Mouse (Mus musculus) heart, postnatal 0 days (tissue): ENCODE results near the gene Ush2a. TPM values are rescaled to one million over a fixed set of nuclear protein-coding genes. Genes with fewer than 3 reads are reported as not detected.

Experiments
- ATAC-seq: fragments of 200-750 bp; cut with Nextera tagmentation; 2 replicates; pipeline ENCODE4 v1.8.0; 2017; ENCODE audit warnings: low read depth, moderate number of reproducible peaks, moderate library complexity; ENCODE audit not compliant: insufficient read depth
- DNase-seq: peaks from one replicate; pipeline ENCODE4 v3.0.0-alpha.2; 2016; ENCODE audit warnings: low spot score
- H3K27ac ChIP-seq: fragments of 300-500 bp; sonication (generic); 2 replicates; pipeline ENCODE4 v1.5.1; 2014; ENCODE audit warnings: low read depth, mild to moderate bottlenecking
- H3K27me3 ChIP-seq: fragments of 300-500 bp; sonication (generic); 2 replicates; pipeline ENCODE4 v1.6.1; 2014; ENCODE audit warnings: low read length, mixed read lengths; ENCODE audit not compliant: control insufficient read depth, insufficient read depth
- H3K36me3 ChIP-seq: fragments of 300-500 bp; sonication (generic); replicated peaks from 2 replicates; pipeline ENCODE4 v1.6.1; 2014; ENCODE audit warnings: low read length, mixed read lengths; ENCODE audit not compliant: control insufficient read depth, insufficient read depth
- H3K4me1 ChIP-seq: fragments of 300-500 bp; sonication (generic); 2 replicates; pipeline ENCODE4 v1.6.1; 2014; ENCODE audit warnings: antibody characterized with exemption; ENCODE audit not compliant: control insufficient read depth, insufficient read depth
- H3K4me2 ChIP-seq: fragments of 300-500 bp; sonication (generic); 2 replicates; pipeline ENCODE4 v1.6.1; 2014; ENCODE audit warnings: low read depth, mild to moderate bottlenecking, low read length, moderate library complexity
- H3K4me3 ChIP-seq: fragments of 300-500 bp; sonication (generic); 2 replicates; pipeline ENCODE4 v1.5.1; 2014; ENCODE audit warnings: low read depth, low read length
- H3K9ac ChIP-seq: fragments of 300-500 bp; sonication (generic); replicated peaks from 2 replicates; pipeline ENCODE4 v1.6.1; 2014; ENCODE audit warnings: low read depth, low read length, mixed read lengths
- H3K9me3 ChIP-seq: fragments of 300-500 bp; sonication (generic); replicated peaks from 2 replicates; pipeline ENCODE4 v1.6.1; 2016; ENCODE audit warnings: low read length; ENCODE audit not compliant: control insufficient read depth
- CTCF ChIP-seq: IDR thresholded peaks from 2 replicates; pipeline ENCODE4 v1.5.1; 2016; ENCODE audit warnings: antibody characterized with exemption, control low read depth, low read depth
- EP300 ChIP-seq: IDR thresholded peaks from 2 replicates; pipeline ENCODE4 v1.6.1; 2016; ENCODE audit warnings: antibody characterized with exemption, low read depth
- WGBS: fragments of 180-500 bp; shearing (Covaris S2); extraction: QIAGEN DNeasy Blood & Tissue Kit; methylation state at CpG from one replicate; pipeline ENCODE4 v1.1.7; 2014; 5-methylcytosine and 5-hydroxymethylcytosine counted together
- polyA plus RNA-seq: library from polyadenylated mRNA; unstranded; fragments of >200 nt; fragmentation: Nextera tagmentation; extraction: Ambion mirVana; gene quantifications from 2 replicates; pipeline ENCODE4 v1.2.1, GENCODE M21; 2015
- total RNA-seq: library from RNA; depleted of rRNA; stranded (reverse); fragments of >200 nt; gene quantifications from 2 replicates; pipeline ENCODE4 v1.2.3, GENCODE M21; 2014; ENCODE audit warnings: low replicate concordance

The Ush2a gene
- total and polyA plus RNA-seq, 2 experiments from 2014 or later, result 0.11 TPM; not detected in 1

DNA sequence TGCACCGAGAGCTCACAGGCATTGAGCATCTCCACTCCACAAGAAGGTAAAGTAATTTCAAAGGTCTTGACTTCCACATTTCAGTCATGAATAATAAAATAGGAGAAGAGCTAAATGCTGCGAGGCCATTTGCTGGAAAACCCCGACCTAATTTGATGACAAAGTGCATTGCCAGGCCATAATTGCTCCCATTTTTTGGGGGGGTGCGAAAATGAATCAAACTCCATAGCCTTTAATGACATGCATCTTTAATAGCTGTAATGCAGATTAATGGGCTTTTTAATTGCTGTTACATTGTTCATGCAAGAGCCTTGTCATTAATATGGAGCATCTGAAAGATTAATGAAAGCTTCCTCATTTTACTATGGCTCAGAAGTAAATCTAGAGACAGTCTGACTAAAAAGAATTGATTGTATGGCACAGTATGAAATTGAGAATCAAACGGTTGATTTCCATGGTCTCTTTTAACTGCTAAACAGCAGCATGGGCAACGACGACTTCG, 314.5 kb downstream of the Ush2a start:
- H3K4me3 ChIP-seq, result no peak overlapping the region
- no peaks in the 10 kb centered on the region for H3K27me3 ChIP-seq
- no peak overlapping the region for H3K27ac ChIP-seq
- H3K9ac ChIP-seq, result no peak overlapping the region
- no peak for ATAC-seq
- H3K4me1 ChIP-seq, result no peaks in the 10 kb centered on the region
- no peaks in the 10 kb centered on the region for H3K9me3 ChIP-seq
- H3K4me2 ChIP-seq, result no peak overlapping the region
- H3K36me3 ChIP-seq, result no peaks in the 10 kb centered on the region
- DNase-seq, result no peak
- TF ChIP-seq CTCF (no peak), EP300 (no peak)
- 82% methylated on average over 8 of the region's 8 CpGs for WGBS

DNA sequence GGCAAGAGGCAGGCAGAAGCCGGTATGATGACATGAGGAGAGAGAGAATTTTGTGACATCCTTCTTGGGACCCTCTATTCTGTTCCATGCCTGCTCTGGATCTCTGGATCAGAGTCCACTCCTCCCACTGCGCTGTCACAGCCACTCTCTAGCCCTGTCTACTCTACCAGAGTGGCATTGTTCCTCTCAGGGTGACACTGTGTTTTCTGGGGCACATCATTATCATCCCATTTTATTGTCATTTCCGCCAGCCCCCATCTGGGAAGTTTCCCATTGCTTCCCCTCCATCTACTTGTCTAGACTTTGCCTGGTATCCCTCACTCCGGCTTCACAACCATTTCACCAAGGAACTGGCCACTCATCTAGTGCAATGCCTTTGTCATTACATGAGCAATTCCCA, 315.6 kb downstream of the Ush2a start:
- 75% methylated on average over 4 of the region's 4 CpGs for WGBS
- Histone ChIP-seq H3K4me3 (no peak overlapping the region), H3K9me3 (no peaks in the 10 kb centered on the region), H3K27ac (no peak overlapping the region), H3K9ac (no peak overlapping the region), H3K36me3 (no peaks in the 10 kb centered on the region), H3K4me2 (no peak overlapping the region), H3K4me1 (no peaks in the 10 kb centered on the region), H3K27me3 (no peaks in the 10 kb centered on the region)
- no peak for DNase-seq
- no peak for TF ChIP-seq CTCF
- no peak for TF ChIP-seq EP300
- ATAC-seq, result no peak

DNA sequence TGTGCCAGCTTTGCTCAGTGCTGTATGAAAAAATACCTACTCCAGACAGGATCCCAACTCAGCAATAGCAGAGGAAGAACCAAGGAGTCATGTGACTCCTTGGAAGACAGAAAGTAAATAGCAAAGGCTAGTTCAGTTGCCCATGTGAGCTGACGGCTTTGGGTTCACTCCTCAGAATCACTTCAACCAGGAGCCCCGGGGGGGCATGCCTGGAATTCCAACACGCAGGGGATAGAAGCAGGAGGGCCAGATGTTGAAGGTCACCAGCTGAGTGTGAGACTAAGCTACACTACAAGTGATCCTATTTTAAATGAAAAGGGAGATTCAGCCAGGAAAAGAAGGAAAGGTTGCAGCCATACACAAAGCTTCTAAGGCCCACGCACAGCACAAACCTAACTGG, 319.3 kb downstream of the Ush2a start:
- no peaks in the 10 kb centered on the region for H3K9me3 ChIP-seq
- H3K36me3 ChIP-seq, result no peaks in the 10 kb centered on the region
- H3K27ac ChIP-seq, result no peak overlapping the region
- TF ChIP-seq CTCF (no peak), EP300 (no peak)
- no peaks in the 10 kb centered on the region for H3K4me1 ChIP-seq
- H3K4me2 ChIP-seq, result no peak overlapping the region
- WGBS, result 36% methylated on average over 4 of the region's 4 CpGs
- DNase-seq, result no peak
- ATAC-seq, result no peak
- H3K27me3 ChIP-seq, result no peaks in the 10 kb centered on the region
- H3K4me3 ChIP-seq, result no peak overlapping the region
- H3K9ac ChIP-seq, result no peak overlapping the region

DNA sequence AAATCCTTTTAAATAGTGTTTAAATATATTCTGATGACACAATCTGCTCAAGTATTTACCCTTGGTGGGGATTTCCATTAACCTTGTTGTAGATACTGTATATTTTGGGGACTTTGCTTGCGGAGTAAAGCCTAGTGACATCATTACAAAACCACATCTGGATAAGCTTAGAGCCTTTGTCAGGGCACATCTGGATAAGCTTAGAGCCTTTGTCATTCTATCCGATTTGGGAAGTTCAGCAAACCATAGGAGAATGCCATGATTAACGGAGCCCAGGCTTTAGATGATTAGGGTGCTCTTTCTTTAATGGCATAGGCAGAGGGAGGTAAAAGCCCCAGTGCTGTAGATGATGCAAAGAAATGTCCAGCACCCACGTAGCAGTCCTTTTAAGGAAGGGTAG, 333.4 kb downstream of the Ush2a start:
- Histone ChIP-seq H3K4me3 (no peak overlapping the region), H3K4me2 (no peak overlapping the region), H3K36me3 (no peaks in the 10 kb centered on the region), H3K27me3 (no peaks in the 10 kb centered on the region), H3K4me1 (no peaks in the 10 kb centered on the region), H3K9ac (no peak overlapping the region), H3K9me3 (no peaks in the 10 kb centered on the region), H3K27ac (no peak overlapping the region)
- 66% methylated on average over 4 of the region's 4 CpGs for WGBS
- no peak for TF ChIP-seq EP300
- TF ChIP-seq CTCF, result no peak
- DNase-seq (no peak), ATAC-seq (no peak)

DNA sequence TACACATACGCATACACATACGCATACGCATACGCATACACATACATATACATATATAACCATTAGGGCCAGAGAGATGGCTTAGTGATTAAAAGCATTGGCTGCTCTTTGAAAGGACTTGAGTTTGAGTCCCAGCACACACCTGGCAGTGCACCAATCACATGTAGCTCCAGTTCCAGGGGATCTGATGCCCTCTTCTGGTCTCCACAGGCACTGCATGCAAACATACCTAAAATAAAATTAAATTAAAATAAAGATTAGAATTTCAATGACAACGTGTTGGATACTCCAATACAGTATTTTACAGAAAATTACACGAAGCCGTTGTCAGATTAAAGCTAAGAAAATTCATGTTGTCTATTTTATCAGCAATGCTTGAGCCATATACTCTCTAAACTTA, 336.2 kb downstream of the Ush2a start:
- no peak overlapping the region for H3K4me3 ChIP-seq
- H3K27ac ChIP-seq, result no peak overlapping the region
- no peak for ATAC-seq
- TF ChIP-seq EP300, result no peak
- H3K4me1 ChIP-seq, result no peaks in the 10 kb centered on the region
- no peaks in the 10 kb centered on the region for H3K36me3 ChIP-seq
- no peak for DNase-seq
- no peak overlapping the region for H3K4me2 ChIP-seq
- H3K9ac ChIP-seq, result no peak overlapping the region
- 88% methylated on average over 7 of the region's 7 CpGs for WGBS
- no peaks in the 10 kb centered on the region for H3K9me3 ChIP-seq
- no peaks in the 10 kb centered on the region for H3K27me3 ChIP-seq

DNA sequence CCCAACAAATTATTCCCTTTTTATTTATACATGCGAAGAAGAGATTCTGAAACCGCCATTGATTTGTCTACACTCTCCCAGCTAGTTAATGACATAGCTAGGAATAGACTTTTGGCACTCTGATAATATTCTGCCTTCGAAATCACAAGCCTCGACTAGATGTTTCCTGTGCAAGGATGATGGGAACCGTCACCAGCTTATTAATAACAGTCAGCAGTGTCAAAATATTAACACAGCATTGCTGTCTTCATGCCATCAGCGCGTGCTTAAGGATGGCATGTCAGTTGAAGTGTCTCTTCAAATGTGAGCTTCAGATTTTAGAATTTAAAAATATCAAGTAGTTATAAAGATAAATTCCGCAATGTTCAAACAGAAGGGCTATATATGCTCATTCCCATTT, 337.3 kb downstream of the Ush2a start:
- H3K4me2 ChIP-seq, result no peak overlapping the region
- H3K9me3 ChIP-seq, result no peaks in the 10 kb centered on the region
- no peak for TF ChIP-seq EP300
- ATAC-seq (no peak), DNase-seq (no peak)
- no peak overlapping the region for H3K27ac ChIP-seq
- no peaks in the 10 kb centered on the region for H3K27me3 ChIP-seq
- no peaks in the 10 kb centered on the region for H3K36me3 ChIP-seq
- no peak overlapping the region for H3K9ac ChIP-seq
- no peak overlapping the region for H3K4me3 ChIP-seq
- 44% methylated on average over 8 of the region's 8 CpGs for WGBS
- H3K4me1 ChIP-seq, result no peaks in the 10 kb centered on the region
